Mouse (Mus musculus): Measurements from ENCODE around the gene Glrx3. TPM values are rescaled to one million over a fixed set of nuclear protein-coding genes. Genes with fewer than 3 reads are reported as not detected.

The Glrx3 gene
- polyA plus RNA-seq, 1 experiment from 2014 or later, result 275 TPM

GRCm38 (mm10) chr7:137480839-137481238 is 43.4 kb downstream of the Glrx3 start:
- WGBS, result 83% methylated on average over 6 of the region's 6 CpGs
- H3K4me3 ChIP-seq (replicated peaks), result no peak overlapping the region
- no peak overlapping the region for H3K9ac ChIP-seq
- no peak for ATAC-seq (ENCODE audit: low FRiP score)
- peaks cover 3% of the 10 kb centered on the region; the same call in 1 of the 2 replicates for H3K4me1 ChIP-seq
- no peak overlapping the region for H3K27ac ChIP-seq
- H3K4me2 ChIP-seq, result no peak overlapping the region
- no peaks in the 10 kb centered on the region for H3K9me3 ChIP-seq
- H3K27me3 ChIP-seq, result peaks cover 15% of the 10 kb centered on the region; the same call in 1 of the 2 replicates
- H3K36me3 ChIP-seq (replicated peaks), result no peaks in the 10 kb centered on the region

GRCm38 (mm10) chr7:137483987-137484386 is 46.6 kb downstream of the Glrx3 start:
- no peak overlapping the region for H3K9ac ChIP-seq
- H3K9me3 ChIP-seq, result no peaks in the 10 kb centered on the region
- no peak overlapping the region for H3K4me3 ChIP-seq (replicated peaks)
- H3K27ac ChIP-seq, result no peak overlapping the region
- no peaks in the 10 kb centered on the region; the same call in 1 of the 2 replicates for H3K27me3 ChIP-seq
- ATAC-seq (ENCODE audit: low FRiP score), result no peak
- no peaks in the 10 kb centered on the region for H3K4me1 ChIP-seq
- no peak overlapping the region for H3K4me2 ChIP-seq
- H3K36me3 ChIP-seq (replicated peaks), result no peaks in the 10 kb centered on the region
- WGBS, result 91% methylated on average over 11 of the region's 11 CpGs

- H3K9me3 ChIP-seq, result no peaks in the 10 kb centered on the region
Measured at GRCm38 (mm10) chr7:137488391-137488790, 51.0 kb downstream of the Glrx3 start.

GRCm38 (mm10) chr7:137490711-137491110 is 53.3 kb downstream of the Glrx3 start:
- Histone ChIP-seq H3K9me3 (no peaks in the 10 kb centered on the region), H3K4me3 (replicated peaks) (no peak overlapping the region), H3K9ac (no peak overlapping the region), H3K4me1 (no peaks in the 10 kb centered on the region), H3K27me3 (no peaks in the 10 kb centered on the region), H3K36me3 (replicated peaks) (no peaks in the 10 kb centered on the region), H3K4me2 (no peak overlapping the region), H3K27ac (no peak overlapping the region)
- 80% methylated on average over 4 of the region's 4 CpGs for WGBS
- no peak for ATAC-seq (ENCODE audit: low FRiP score)

More at GRCm38 (mm10) chr7:137488391-137488790, 51.0 kb downstream of the Glrx3 start:
- Histone ChIP-seq H3K27ac (no peak overlapping the region), H3K27me3 (no peaks in the 10 kb centered on the region), H3K4me2 (no peak overlapping the region), H3K4me3 (replicated peaks) (no peak overlapping the region), H3K4me1 (no peaks in the 10 kb centered on the region), H3K36me3 (replicated peaks) (no peaks in the 10 kb centered on the region), H3K9ac (no peak overlapping the region)
- ATAC-seq (ENCODE audit: low FRiP score), result no peak
- 74% methylated on average over 5 of the region's 5 CpGs for WGBS

GRCm38 (mm10) chr7:137492307-137492973 is 55.0 kb downstream of the Glrx3 start:
- 86% methylated on average over 8 of the region's 8 CpGs for WGBS
- H3K9ac ChIP-seq, result no peak overlapping the region
- no peak overlapping the region for H3K4me2 ChIP-seq
- H3K4me3 ChIP-seq (replicated peaks), result no peak overlapping the region
- no peak for ATAC-seq (ENCODE audit: low FRiP score)
- no peaks in the 10 kb centered on the region for H3K4me1 ChIP-seq
- no peaks in the 10 kb centered on the region for H3K9me3 ChIP-seq
- no peaks in the 10 kb centered on the region for H3K36me3 ChIP-seq (replicated peaks)
- H3K27ac ChIP-seq, result no peak overlapping the region
- H3K27me3 ChIP-seq, result no peaks in the 10 kb centered on the region

- WGBS, result 84% methylated on average over 4 of the region's 4 CpGs
- no peak overlapping the region for H3K4me2 ChIP-seq
Measured at GRCm38 (mm10) chr7:137498736-137499135, 61.3 kb downstream of the Glrx3 start.

GRCm38 (mm10) chr7:137517588-137517987 is 80.2 kb downstream of the Glrx3 start:
- Histone ChIP-seq H3K36me3 (replicated peaks) (no peaks in the 10 kb centered on the region), H3K27me3 (no peaks in the 10 kb centered on the region), H3K4me1 (0 out of 2 replicates have a peak, but pooled peaks cover 3% of the 10 kb centered on the region), H3K9ac (no peak overlapping the region), H3K9me3 (no peaks in the 10 kb centered on the region), H3K4me2 (no peak overlapping the region), H3K27ac (no peak overlapping the region), H3K4me3 (replicated peaks) (no peak overlapping the region)
- no peak for ATAC-seq (ENCODE audit: low FRiP score)

More at GRCm38 (mm10) chr7:137498736-137499135, 61.3 kb downstream of the Glrx3 start:
- Histone ChIP-seq H3K9me3 (no peaks in the 10 kb centered on the region), H3K9ac (no peak overlapping the region), H3K27ac (no peak overlapping the region), H3K36me3 (replicated peaks) (no peaks in the 10 kb centered on the region), H3K4me3 (replicated peaks) (no peak overlapping the region), H3K4me1 (no peaks in the 10 kb centered on the region), H3K27me3 (no peaks in the 10 kb centered on the region)
- no peak for ATAC-seq (ENCODE audit: low FRiP score)

- H3K4me2 ChIP-seq, result no peak overlapping the region
- no peak for ATAC-seq (ENCODE audit: low FRiP score)
- H3K9ac ChIP-seq, result no peak overlapping the region
- no peak overlapping the region for H3K27ac ChIP-seq
- 74% methylated on average over 5 of the region's 5 CpGs for whole genome bisulfite sequencing
- H3K4me1 ChIP-seq, result 0 out of 2 replicates have a peak, but pooled peaks cover 3% of the 10 kb centered on the region
- no peaks in the 10 kb centered on the region for H3K36me3 ChIP-seq (replicated peaks)
- no peaks in the 10 kb centered on the region for H3K9me3 ChIP-seq
- H3K27me3 ChIP-seq, result no peaks in the 10 kb centered on the region
- no peak overlapping the region for H3K4me3 ChIP-seq (replicated peaks)
Measured at GRCm38 (mm10) chr7:137518028-137518576, 80.7 kb downstream of the Glrx3 start.

Other genes starting within 250 kb of the Glrx3 start
- gene Ebf3, start 123.2 kb upstream of the Glrx3 start, polyA plus RNA-seq (2016; fragmentation: Nextera tagmentation; extraction: Ambion mirVana), result 3.4 and 6.4 TPM in 2 replicates
- gene 9430038I01Rik, start 26.9 kb upstream of the Glrx3 start, polyA plus RNA-seq (2016; fragmentation: Nextera tagmentation; extraction: Ambion mirVana), result 13.8 and 16.0 TPM in 2 replicates

Measured in forebrain, embryonic 12.5 days (tissue).